Mouse (Mus musculus) CD4-positive, CD25-positive, alpha-beta regulatory T cell, adult 2 months (primary cell): Measurements from ENCODE around the gene Osm.

ENCODE experiments used
- DNase-seq: peaks from one replicate; pipeline ENCODE4 v3.0.0-alpha.2; 2012; ENCODE audit warnings: low read depth, low spot score

Gene Osm

GRCm38 (mm10) chr11:4235665-4236545, at the start of gene Osm:
Gene Osm (plus strand): TSS chr11:4236420.
- DNase-seq, result peak; percentile 81

DNA sequence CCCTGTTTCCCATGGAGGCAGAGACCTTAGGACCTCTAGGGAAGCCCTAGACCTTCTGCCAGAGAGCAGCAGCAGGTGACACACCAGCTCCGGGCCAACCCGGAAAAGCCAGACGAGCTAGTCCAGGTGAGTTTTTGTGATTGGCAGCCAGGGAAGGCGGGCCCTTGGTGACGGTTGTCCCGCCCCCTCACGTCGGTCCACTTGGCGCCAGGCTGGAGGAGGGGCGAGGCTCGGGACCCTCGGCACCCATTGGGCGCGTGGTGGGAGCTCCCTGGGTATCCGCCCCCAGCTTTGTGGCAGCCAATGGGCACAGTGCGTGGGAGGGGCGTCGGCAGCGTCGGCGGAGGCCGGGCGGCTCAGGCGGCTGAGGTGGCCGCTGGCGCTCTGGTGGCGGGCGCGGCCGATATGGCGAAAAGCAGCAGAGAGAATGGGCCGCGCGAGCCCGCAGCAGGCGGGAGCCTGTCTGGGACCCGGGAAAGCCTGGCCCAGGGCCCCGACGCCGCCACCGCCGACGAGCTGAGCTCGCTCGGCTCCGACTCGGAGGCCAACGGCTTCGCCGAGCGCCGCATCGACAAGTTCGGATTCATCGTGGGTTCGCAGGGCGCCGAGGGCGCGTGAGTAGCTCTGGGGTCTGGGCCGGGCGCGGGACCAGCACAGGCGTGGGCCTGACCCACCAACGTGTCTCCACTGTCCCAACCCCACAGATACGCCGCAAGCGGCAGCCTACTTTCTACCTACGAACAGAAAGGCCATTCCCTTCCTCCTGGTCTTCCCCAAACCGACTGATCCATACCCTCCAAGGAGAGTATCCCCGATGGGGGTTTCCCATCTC, 49.5 kb upstream of the Osm start, which contains the start of gene Tbc1d10a:
TSS of gene Tbc1d10a (plus strand) at position 304 of the 832 bp plus-strand sequence.
- DNase-seq, result peak; percentile 100

- DNase-seq, result no peak
These were observed 48.9 kb upstream of the Osm start for GRCm38 (mm10) chr11:4187318-4187700.

GRCm38 (mm10) chr11:4189182-4189581, 47.0 kb upstream of the Osm start:
- DNase-seq, result no peak

DNA sequence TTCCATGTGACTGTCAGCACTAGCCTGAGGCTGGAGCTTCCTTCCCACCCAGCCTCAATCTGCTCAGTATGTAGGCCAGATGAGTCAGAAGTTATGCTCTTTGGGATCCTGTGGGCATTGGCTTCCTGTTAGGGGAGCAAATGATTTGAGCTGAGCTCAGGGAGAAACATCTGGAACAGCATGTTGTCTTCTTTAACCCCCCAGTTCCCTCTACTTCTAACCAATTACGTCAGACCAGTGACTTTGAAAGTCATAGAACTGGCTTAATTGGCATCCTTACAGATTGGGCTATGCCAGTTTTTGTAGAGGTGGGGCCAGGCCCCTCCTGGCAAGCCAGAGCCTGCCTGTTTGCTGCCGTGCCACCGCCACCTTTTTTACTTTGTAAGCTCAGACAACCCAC, 45.5 kb upstream of the Osm start:
- DNase-seq, result no peak

DNA sequence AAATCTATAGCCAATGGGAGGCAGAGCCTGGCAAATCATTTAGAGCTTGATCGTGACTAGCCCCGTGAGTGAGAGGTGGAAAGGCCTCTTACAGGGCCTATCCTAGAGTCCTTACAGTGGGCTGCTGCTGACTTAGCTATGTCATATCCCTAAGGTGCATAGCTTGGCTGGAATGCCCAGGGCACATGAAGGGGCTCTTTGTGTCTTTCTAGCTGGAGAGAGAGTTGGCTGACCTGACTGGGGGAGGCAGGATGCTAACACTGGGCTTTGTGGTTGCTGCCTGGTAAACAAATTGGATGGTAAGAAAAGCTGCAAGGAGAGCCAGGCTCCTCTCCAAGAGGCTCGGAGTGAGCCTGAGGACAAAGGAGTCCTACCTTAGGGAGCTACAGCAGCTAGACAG, 43.5 kb upstream of the Osm start:
- DNase-seq, result no peak

GRCm38 (mm10) chr11:4193420-4193819, 42.8 kb upstream of the Osm start:
- DNase-seq, result no peak

GRCm38 (mm10) chr11:4195597-4196031, 40.6 kb upstream of the Osm start:
- peak; percentile 53 for DNase-seq

GRCm38 (mm10) chr11:4196636-4197035, 39.6 kb upstream of the Osm start:
- DNase-seq, result no peak

DNA sequence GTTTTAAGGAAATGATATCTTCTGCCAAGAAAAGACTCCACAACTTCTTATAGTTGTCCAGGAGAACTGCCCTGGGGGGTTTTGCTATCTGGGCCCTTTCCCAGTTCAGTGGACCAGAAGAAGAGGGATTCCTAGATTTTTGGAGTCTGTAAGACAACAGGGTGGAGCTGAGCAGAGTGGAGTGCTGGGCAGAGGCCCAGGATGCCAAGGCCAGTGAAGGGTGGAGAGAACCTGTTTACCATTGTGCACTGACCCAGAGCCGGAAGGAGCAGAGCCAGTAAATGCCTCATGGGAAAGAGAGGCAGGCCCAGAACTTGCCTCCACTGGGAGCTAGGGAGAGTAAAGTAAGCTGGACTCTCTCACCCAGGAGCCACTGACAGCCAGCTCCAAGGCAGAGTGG, 38.5 kb upstream of the Osm start:
- DNase-seq, result no peak

DNA sequence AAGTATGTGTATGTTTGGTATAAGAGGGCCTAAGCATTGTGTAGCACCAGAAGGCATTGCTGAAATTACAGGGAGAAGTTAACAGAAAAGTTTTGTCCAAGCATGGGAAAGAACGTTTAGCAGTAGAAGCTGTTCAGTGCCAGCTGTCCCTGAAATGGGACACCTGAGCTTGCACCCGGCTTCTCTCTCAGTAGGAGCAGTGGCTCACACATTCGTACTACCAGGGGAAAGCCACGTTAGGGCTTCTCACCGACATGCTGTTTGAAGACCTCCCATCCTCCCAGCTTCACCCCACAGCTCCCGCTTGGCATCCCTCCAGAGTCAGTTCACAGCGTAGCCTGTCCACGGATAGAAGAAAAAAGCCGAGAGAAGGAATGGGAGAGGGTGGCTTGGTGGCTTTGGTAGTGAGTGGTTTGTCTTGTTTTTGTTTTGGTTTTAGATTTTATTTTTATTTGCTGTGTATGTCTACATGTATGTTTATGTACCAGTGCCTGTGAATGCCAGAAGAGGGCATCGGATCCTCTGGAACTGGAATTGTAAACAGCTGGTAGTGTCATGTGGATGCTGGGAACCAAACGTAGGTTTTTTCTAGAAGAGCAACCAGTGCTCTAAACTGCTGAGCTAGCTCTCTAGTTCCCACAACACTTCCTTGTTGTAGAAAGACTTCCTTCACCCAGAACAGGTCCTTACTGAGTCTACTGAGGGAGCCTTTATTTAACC, 34.1 kb upstream of the Osm start:
- peak; percentile 46 for DNase-seq

GRCm38 (mm10) chr11:4202995-4203704, 33.1 kb upstream of the Osm start:
- DNase-seq, result peak; percentile 78

GRCm38 (mm10) chr11:4203705-4204074, 32.5 kb upstream of the Osm start:
- DNase-seq, result peak; percentile 72

DNA sequence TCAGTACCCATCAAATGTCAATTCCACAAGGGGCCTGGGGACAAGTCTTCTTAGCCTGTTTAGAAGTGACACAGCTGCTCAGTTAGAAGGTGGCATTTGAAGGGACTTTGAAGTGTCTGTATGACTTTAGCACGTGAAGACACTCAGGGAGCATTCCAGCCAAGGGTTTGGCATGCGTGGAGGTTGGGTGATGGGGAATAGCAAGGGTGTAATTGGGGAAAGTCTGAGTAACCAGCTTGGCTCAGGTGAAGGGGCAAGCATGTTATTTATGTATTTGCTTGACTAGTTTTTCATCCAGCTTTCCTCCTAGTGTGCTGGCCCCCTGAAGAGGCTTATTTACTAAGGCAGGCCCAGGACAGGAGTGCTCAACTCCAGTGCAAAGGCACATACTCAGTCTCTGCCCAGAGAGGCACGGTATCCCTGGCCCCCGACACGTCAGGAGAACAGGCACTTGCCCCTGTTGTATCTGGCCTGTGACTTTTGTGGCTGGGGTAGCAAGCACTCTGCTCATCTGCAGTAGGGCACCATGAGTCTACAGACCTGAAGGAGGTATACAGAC, 31.0 kb upstream of the Osm start:
- DNase-seq, result no peak

DNA sequence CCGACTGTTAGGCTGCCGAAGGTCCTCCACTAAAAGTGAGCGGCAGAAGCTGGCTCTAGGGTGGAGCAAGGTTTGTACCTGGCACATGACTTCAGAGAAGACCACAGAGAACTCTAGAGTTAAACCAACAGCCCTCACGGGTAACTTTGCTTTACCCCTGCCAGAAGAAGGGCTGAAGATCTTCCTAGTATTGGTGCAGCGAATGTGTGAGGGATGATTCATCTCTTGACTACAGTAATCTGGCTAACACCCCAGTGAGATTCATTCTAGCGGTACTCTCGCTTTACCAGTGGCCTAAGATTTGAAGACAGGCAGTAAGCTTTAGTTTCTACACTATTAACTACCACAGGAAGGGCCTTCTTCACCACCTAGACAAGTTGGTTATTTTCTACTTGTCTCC, 30.3 kb upstream of the Osm start:
- peak; percentile 61 for DNase-seq

GRCm38 (mm10) chr11:4206563-4206962, 29.7 kb upstream of the Osm start:
- peak; percentile 77 for DNase-seq

DNA sequence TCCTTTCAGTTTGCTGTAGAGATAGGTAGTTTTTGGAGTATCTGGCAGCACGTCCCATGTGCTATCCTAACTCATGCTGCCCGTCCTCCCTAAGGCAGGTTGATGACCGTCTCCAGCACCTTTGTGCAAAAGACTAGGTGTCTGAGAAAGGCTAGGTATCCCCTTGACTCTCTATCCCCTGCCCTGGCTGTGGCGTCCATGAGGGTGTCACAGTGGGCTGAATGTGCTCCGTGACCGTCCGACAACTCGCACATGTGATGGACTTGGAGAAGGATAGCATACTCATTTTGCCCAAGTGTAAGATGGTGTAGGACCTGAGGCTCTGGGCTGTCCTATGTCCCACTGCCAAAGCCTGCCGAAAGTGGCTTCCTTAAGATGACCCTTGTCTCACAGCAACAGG, 28.6 kb upstream of the Osm start:
- DNase-seq, result no peak

DNA sequence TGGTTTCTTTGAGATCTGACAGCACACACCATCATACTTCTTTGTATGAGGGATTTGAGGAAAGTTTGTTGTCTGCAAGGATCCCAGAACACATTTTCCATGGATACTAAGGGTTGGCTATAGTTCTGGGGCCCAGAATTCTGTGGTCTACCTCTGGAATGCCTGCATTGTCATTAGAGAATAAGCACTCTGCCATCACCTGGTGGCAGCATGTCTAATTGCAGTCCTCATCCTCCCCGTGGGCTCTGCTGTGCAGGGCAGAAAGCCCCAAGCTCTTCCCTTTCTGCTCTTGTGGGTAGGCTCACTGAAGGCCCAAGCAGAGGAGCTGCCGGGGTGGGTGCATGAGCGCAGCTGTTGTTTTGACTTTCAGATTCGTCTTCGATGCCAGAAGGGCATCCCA, 26.7 kb upstream of the Osm start:
- DNase-seq, result peak; percentile 56

DNA sequence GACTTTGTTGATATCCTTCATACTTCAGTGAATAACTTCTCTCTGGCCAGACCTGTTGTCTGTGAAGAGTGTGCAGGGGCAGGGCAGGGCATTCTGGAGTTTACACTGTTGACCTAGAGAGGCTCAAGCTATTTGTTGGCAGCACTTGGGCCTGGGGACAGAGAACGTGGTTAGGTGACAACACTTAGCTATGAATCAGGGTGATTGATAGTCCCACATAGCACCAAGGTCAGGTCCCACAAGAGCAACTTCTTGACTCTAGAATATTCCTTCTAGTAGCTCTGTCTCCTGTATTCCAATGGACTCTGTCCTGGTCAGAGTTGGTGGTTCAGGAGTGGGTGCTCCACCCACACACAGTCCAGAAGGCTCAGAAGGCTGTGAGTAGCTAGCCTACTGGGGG, 25.4 kb upstream of the Osm start:
- DNase-seq, result no peak

GRCm38 (mm10) chr11:4213107-4213506, 23.1 kb upstream of the Osm start:
- DNase-seq, result no peak

DNA sequence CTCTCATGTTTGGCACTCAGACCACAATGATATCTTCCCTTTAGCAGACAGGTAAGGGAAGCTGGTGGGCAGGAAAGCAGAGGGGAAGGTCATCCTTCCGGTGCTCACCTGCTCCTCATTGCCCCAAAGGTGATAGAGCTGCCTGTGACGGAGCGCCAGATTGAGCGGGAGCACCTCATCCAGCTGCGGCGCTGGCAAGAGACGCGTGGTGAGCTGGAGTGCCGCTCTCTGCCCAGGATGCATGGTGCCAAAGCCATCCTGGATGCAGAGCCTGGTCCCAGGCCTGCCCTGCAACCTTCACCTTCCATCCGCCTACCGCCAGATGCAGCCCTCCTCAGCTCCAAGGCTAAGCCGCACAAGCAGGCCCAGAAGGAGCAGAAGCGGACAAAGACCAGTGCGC, 21.6 kb upstream of the Osm start:
- no peak for DNase-seq
